Mouse (Mus musculus) midbrain, embryonic 14.5 days (tissue): ENCODE data around the gene Fhad1. TPM values are rescaled to one million over a fixed set of nuclear protein-coding genes. Genes with fewer than 3 reads are reported as not detected.
A peak's percentile ranks its signal among the peaks of the same experiment; 100 is the strongest.

ENCODE experiments used
- ATAC-seq: fragments of 200-750 bp; cut with Nextera tagmentation; 2 replicates; pipeline ENCODE4 v1.8.0; 2017; ENCODE audit warnings: moderate number of reproducible peaks, moderate library complexity; ENCODE audit not compliant: low FRiP score, low TSS enrichment
- DNase-seq: peaks from one replicate; pipeline ENCODE4 v3.0.0-alpha.2; 2015
- H3K27ac ChIP-seq: fragments of 300-500 bp; sonication (generic); replicated peaks from 2 replicates; pipeline ENCODE4 v1.5.1; 2014; ENCODE audit warnings: mild to moderate bottlenecking, low read depth, low read length, moderate library complexity
- H3K27me3 ChIP-seq: fragments of 300-500 bp; sonication (generic); 2 replicates; pipeline ENCODE4 v1.6.1; 2014; ENCODE audit warnings: low read length, control low read depth, mixed read lengths; ENCODE audit not compliant: control insufficient read depth, insufficient read depth
- H3K36me3 ChIP-seq: fragments of 300-500 bp; sonication (generic); 2 replicates; pipeline ENCODE4 v1.6.1; 2014; ENCODE audit warnings: low read length, control low read depth; ENCODE audit not compliant: control insufficient read depth, insufficient read depth
- H3K4me1 ChIP-seq: fragments of 300-500 bp; sonication (generic); 2 replicates; pipeline ENCODE4 v1.6.1; 2014; ENCODE audit warnings: mild to moderate bottlenecking, antibody characterized with exemption, low read length, control low read depth; ENCODE audit not compliant: control insufficient read depth, insufficient read depth
- H3K4me2 ChIP-seq: fragments of 300-500 bp; sonication (generic); 2 replicates; pipeline ENCODE4 v1.6.1; 2014; ENCODE audit warnings: mild to moderate bottlenecking, low read length, moderate library complexity
- H3K4me3 ChIP-seq: fragments of 300-500 bp; sonication (generic); replicated peaks from 2 replicates; pipeline ENCODE4 v1.5.1; 2014; ENCODE audit warnings: low read depth, low read length
- H3K9ac ChIP-seq: fragments of 300-500 bp; sonication (generic); replicated peaks from 2 replicates; pipeline ENCODE4 v1.6.1; 2014; ENCODE audit warnings: mild to moderate bottlenecking, low read length, moderate library complexity
- H3K9me3 ChIP-seq: fragments of 300-500 bp; sonication (generic); 2 replicates; pipeline ENCODE4 v1.6.1; 2016; ENCODE audit warnings: low read length, control low read depth, mixed read lengths; ENCODE audit not compliant: control insufficient read depth
- WGBS: fragments of 180-500 bp; shearing (Covaris S2); extraction: QIAGEN DNeasy Blood & Tissue Kit; methylation state at CpG from one replicate; pipeline ENCODE4 v1.1.7; 2014; 5-methylcytosine and 5-hydroxymethylcytosine counted together
- polyA plus RNA-seq: library from polyadenylated mRNA; unstranded; fragments of >200 nt; fragmentation: Nextera tagmentation; extraction: Ambion mirVana; gene quantifications from 2 replicates; pipeline ENCODE4 v1.2.1, GENCODE M21; 2014

The Fhad1 gene
- polyA plus RNA-seq, 1 experiment from 2014 or later: 2.4 TPM

- 0 out of 2 replicates have a peak, but pooled peaks cover 3% of the 10 kb centered on the region for H3K4me1 ChIP-seq
- no peak for ATAC-seq
- no peak overlapping the region for H3K4me2 ChIP-seq
These were observed 97.0 kb downstream of the Fhad1 start for GRCm38 (mm10) chr4:141917735-141918419.

GRCm38 (mm10) chr4:141914040-141914439, 100.8 kb downstream of the Fhad1 start:
- Histone ChIP-seq H3K4me2 (no peak overlapping the region), H3K9ac (no peak overlapping the region), H3K27ac (no peak overlapping the region), H3K4me1 (0 out of 2 replicates have a peak, but pooled peaks cover 3% of the 10 kb centered on the region), H3K36me3 (no peaks in the 10 kb centered on the region), H3K9me3 (no peaks in the 10 kb centered on the region), H3K27me3 (no peaks in the 10 kb centered on the region), H3K4me3 (no peak overlapping the region)
- 36% methylated on average over 7 of the region's 7 CpGs for WGBS
- no peak for ATAC-seq
- DNase-seq: peak; percentile 39

More at GRCm38 (mm10) chr4:141917735-141918419, 97.0 kb downstream of the Fhad1 start:
- Histone ChIP-seq H3K9ac (no peak overlapping the region), H3K27me3 (no peaks in the 10 kb centered on the region), H3K36me3 (no peaks in the 10 kb centered on the region), H3K27ac (no peak overlapping the region), H3K9me3 (no peaks in the 10 kb centered on the region), H3K4me3 (no peak overlapping the region)
- DNase-seq: no peak
- 73% methylated on average over 7 of the region's 7 CpGs for WGBS

GRCm38 (mm10) chr4:141913201-141913993, 101.5 kb downstream of the Fhad1 start:
- ATAC-seq (no peak), DNase-seq (no peak)
- 83% methylated on average over 13 of the region's 13 CpGs for WGBS
- H3K4me2 ChIP-seq: no peak overlapping the region
- H3K27me3 ChIP-seq: no peaks in the 10 kb centered on the region
- H3K4me1 ChIP-seq: 0 out of 2 replicates have a peak, but pooled peaks cover 3% of the 10 kb centered on the region
- H3K27ac ChIP-seq: no peak overlapping the region
- no peak overlapping the region for H3K9ac ChIP-seq
- H3K4me3 ChIP-seq: no peak overlapping the region
- H3K36me3 ChIP-seq: no peaks in the 10 kb centered on the region
- no peaks in the 10 kb centered on the region for H3K9me3 ChIP-seq

- DNase-seq: no peak
- WGBS: 87% methylated on average over 9 of the region's 9 CpGs
- Histone ChIP-seq H3K36me3 (no peaks in the 10 kb centered on the region), H3K4me3 (no peak overlapping the region), H3K27ac (no peak overlapping the region), H3K4me1 (peaks cover 27% of the 10 kb centered on the region), H3K27me3 (no peaks in the 10 kb centered on the region), H3K9ac (no peak overlapping the region), H3K4me2 (no peak overlapping the region), H3K9me3 (no peaks in the 10 kb centered on the region)
- no peak for ATAC-seq
These were observed 110.2 kb downstream of the Fhad1 start for GRCm38 (mm10) chr4:141904710-141905109.

GRCm38 (mm10) chr4:141902479-141902858, 112.4 kb downstream of the Fhad1 start:
- peaks cover 45% of the 10 kb centered on the region for H3K4me1 ChIP-seq
- no peak overlapping the region for H3K4me3 ChIP-seq
- WGBS: 34% methylated on average over 8 of the region's 8 CpGs
- H3K27ac ChIP-seq: peak overlapping the region; percentile 92
- 0 out of 2 replicates have a peak overlapping the region, but pooled peaks have one; percentile 28 for H3K4me2 ChIP-seq
- H3K9me3 ChIP-seq: no peaks in the 10 kb centered on the region
- DNase-seq (no peak), ATAC-seq (no peak)
- H3K36me3 ChIP-seq: no peaks in the 10 kb centered on the region
- no peaks in the 10 kb centered on the region for H3K27me3 ChIP-seq
- H3K9ac ChIP-seq: no peak overlapping the region

GRCm38 (mm10) chr4:141901711-141902478, 113.0 kb downstream of the Fhad1 start:
- DNase-seq: peak; percentile 84
- Histone ChIP-seq H3K9ac (peak overlapping the region; percentile 18; the same call in 1 of the 2 replicates), H3K4me1 (peaks cover 50% of the 10 kb centered on the region), H3K36me3 (no peaks in the 10 kb centered on the region), H3K4me3 (no peak overlapping the region), H3K27ac (peak overlapping the region; percentile 92), H3K4me2 (peak overlapping the region; percentile 28), H3K9me3 (no peaks in the 10 kb centered on the region), H3K27me3 (no peaks in the 10 kb centered on the region)
- ATAC-seq: peak; percentile 86
- 7% methylated on average over 17 of the region's 17 CpGs for WGBS

GRCm38 (mm10) chr4:141900421-141900820, 114.5 kb downstream of the Fhad1 start:
- 39% methylated on average over 11 of the region's 11 CpGs for WGBS
- peak overlapping the region; percentile 92 for H3K27ac ChIP-seq
- no peak overlapping the region for H3K9ac ChIP-seq
- H3K9me3 ChIP-seq: no peaks in the 10 kb centered on the region
- H3K4me2 ChIP-seq: no peak overlapping the region
- no peaks in the 10 kb centered on the region for H3K27me3 ChIP-seq
- H3K4me1 ChIP-seq: peaks cover 53% of the 10 kb centered on the region
- no peak overlapping the region for H3K4me3 ChIP-seq
- DNase-seq: no peak
- no peaks in the 10 kb centered on the region for H3K36me3 ChIP-seq
- no peak for ATAC-seq

GRCm38 (mm10) chr4:141899936-141900335, 114.9 kb downstream of the Fhad1 start:
- H3K27me3 ChIP-seq: no peaks in the 10 kb centered on the region
- H3K27ac ChIP-seq: peak overlapping the region; percentile 92
- H3K36me3 ChIP-seq: no peaks in the 10 kb centered on the region
- H3K4me3 ChIP-seq: no peak overlapping the region
- peaks cover 53% of the 10 kb centered on the region for H3K4me1 ChIP-seq
- DNase-seq: peak; percentile 80
- H3K9me3 ChIP-seq: no peaks in the 10 kb centered on the region
- H3K4me2 ChIP-seq: no peak overlapping the region
- ATAC-seq: no peak
- under 1% methylated on average over 8 of the region's 8 CpGs for WGBS
- H3K9ac ChIP-seq: no peak overlapping the region
